Mouse (Mus musculus) urinary bladder, postnatal 36 days (tissue): ENCODE results near the gene Zcchc17.

Experiments used
- DNase-seq, 2 experiments: peaks; one replicate each; pipeline ENCODE4 v3.0.0; 2022; ENCODE audit warnings: low spot score in 2 of 2, mixed read lengths in 1 of 2

Zcchc17 gene

DNA sequence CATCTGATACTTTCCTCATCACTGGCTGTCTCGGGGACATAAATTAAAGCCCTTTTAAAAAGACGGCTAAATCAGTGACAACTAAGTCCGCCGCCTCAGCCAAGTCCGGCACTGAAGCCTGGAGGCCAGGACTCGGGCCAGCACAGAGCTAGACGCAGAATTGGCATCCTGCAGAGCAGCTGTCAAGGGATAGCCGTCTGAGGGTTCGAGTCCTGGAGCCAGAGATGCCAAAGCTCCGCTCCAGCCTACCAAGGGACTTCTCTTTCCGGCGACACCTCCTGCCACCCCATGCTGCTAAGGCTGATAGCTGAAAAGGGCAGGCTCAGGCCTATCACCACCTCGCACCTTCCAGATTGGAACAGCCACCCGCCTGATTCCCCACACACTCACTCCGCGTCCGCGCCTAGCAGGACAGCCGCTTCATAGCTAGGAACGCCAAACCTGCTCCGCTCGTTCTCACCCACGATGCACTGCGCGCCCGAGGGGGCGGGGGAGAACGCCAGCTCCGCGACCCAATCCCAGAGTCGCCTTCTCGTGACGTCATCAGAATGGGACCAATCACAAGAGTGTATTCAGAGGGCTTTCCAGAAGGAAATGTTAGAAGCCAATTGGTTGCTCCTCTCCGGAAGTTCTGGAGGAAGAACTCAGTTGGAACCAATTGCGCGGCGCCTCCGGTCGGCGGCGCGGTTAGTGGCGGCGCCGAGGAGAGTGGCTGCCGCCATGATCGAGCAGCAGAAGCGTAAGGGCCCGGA is at the start of gene Zcchc17, which contains the start of gene Snrnp40:
Gene Zcchc17 (minus strand): TSS at position 458 of the 752 bp plus-strand sequence.
Gene Snrnp40 (plus strand): TSS at position 647 of the 752 bp plus-strand sequence.
- DNase-seq = peak; percentile 98

DNA sequence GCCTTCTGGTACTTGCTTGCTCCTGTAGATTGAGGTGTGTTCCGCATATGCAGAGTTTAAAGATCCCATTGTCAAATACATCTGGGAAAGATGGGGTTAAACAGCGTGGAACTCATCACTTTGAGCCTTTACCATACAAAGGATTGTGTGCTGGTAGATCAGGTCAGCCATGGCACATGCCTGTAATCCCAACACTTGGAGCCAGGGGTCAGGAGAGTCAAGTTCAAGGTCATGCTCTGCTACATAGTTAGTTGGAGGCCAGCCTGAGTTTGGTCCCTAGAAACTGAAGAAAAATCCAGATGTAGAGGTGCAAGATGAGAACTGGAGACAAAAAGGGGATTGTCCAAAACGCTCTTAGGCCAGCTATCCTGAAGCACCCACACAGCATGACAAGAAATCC is 31.5 kb upstream of the Zcchc17 start:
- no peak for DNase-seq

DNA sequence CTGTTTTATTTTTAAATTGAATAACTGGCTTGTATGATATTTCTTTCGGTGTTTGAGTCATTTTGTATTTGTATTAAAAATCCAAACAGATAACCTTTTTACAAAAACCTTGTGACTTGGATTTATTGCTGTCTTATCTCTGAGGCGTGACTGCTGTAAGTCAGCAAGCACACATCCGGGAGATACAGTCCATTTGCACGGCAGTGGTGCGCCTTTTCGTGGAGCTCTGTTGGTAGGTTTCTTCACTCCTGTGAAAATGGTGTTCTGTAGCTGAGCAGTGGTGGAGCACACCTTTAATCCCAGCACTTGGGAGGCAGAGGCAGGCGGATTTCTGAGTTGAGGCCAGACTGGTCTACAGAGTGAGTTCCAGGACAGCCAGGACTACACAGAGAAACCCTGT is 30.2 kb upstream of the Zcchc17 start:
- no peak for DNase-seq

DNA sequence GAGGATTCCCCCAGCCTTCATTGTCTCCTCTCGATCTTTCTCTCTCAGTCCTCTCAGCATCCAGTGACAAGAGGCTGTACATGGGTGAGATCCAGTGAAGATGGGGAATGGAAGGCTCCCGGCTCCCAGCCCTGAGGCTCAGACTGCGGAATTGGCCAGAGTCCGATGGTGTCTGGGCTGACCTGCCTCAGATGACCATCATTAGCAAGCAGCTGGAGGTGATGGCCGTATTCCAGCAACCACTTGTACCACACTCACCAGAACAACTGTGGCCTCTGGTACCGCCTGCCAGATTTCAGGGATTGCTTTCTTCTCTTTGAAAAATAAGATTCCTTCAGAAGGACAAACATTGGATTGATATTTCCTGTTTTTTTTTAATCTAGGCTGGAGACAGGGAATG is 29.8 kb upstream of the Zcchc17 start:
- peak; percentile 2 to 9 for DNase-seq

DNA sequence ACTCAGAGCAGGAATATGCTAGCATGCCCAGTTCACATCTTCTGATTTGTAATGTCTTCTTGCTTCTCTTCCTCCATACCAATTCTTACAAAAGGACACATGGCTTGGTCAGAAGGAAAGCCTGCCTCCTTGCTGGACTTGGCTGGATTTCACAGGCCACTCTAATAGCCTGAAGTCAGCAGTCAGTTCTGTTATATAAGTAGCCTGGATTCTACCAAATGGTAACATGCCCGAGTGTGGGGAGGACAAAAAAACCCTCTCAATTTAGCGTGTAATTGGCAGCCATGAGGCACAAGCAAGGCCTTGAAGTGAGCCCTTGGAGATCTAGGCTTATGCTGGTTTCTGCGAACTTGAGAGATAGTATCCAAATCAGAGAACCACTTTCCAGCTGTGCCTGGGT is 27.5 kb upstream of the Zcchc17 start:
- no peak for DNase-seq

DNA sequence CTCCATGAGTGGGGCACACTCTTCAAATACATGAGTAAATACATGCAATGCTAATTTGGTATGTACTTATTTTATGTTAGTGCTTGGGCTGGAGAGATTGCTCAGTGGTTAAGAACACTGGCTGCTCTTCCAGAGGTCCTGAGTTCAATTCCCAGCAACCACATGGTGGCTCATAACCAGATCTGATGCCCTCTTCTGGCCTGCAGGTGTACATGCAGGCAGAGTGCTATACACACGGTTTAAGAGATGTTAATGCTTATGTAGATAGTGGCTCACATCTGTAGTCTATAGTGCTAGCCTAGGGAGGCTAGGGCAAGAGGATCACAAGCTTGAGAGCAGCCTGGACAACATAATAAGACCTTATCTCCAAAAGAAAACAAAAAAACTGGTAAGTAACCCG is 20.7 kb upstream of the Zcchc17 start:
- DNase-seq = no peak

DNA sequence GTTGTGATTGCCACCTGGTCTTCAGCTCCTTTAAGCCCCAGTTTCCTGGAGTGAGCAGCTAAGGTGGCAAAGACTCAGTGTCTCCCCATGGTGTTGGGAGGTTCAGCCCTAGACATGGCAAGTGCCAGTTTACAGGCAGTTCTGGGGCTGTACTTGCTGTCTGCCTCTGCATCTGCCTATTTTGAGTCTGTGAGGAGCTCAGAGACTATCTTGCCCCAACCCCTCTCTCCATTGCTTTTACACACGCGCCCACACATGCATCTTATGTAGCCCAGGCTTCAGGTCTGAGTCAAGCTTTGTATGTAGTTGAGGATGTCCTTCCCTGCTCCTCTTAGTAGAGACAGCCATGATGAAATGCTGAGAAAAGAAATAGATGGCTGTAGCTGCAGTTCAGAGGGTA is 19.4 kb upstream of the Zcchc17 start:
- no peak for DNase-seq

DNA sequence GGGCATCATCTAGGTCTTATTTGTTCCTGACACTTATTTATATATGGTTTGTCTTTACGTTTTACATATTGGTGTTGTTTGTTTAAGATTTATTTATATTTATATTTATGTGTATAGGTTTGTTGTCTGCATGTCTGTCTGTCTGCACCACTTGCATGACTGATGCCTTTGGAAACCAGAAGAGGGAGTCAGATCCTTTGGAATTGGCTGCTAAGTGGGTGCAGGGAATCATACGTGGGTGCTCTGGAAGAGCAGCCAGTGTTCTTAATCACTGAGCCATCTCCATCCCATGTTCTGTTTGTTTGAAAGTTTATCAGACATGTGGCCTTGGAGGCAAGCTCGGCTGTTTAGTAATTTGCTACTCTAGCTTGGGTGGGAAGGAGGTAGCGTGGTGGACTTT is 17.8 kb upstream of the Zcchc17 start:
- no peak for DNase-seq

DNA sequence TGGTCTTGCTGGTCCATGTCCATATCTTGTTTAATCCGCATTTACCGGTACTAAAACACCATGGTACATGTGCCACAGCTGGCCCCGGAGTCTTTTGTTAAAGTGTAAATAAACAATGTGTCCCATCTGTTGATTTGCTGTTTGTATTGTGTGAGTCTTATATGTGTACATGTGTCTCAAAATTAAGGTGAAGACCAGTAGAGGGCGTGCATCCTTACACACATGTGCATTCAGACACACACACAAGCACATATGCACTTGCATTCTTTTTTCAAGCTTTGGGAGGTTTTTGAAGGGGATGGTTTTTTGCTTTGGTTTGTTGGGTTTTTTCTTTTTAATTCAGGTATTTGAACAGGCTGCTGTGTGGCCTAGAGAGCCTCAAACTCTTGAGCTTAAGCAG is 16.9 kb upstream of the Zcchc17 start:
- DNase-seq = no peak

DNA sequence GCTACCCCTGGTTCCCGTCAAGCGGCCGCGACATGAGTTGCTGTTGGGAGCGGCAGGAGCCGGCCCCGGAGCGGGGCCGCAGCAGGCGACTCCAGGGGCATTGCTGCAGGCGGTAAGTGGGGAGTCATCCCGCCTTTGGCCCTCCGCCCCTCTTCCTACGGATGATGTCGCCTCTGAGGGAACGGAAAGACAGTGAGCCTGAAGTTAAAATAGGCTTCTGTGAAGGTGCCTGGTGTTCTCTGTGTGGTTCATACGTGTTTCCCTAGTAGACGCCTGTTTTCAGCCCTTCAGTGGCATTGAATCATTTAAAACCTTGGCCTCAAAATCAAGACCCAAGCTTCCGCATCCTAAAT is 471 bp upstream of the Zcchc17 start:
- no peak for DNase-seq

DNA sequence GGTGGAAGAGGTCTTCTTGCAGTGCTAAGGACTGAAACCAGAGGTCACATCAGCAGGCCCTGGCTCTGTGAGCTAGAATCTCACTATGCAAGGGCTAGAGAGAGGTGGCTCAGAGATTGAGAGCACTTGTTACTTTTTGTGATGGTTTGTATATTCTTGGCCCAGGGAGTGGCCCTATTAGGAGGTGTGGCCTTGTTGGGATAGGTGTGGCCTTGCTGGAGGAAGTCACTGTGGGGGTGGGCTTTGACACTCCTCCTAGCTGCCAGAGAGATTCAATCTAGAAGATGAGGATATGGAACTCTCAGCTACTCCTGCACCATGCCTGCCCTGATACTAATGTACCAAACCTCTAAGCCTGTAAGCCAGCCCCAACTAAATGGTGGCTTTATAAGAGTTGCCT is 1.8 kb downstream of the Zcchc17 start:
- no peak for DNase-seq

DNA sequence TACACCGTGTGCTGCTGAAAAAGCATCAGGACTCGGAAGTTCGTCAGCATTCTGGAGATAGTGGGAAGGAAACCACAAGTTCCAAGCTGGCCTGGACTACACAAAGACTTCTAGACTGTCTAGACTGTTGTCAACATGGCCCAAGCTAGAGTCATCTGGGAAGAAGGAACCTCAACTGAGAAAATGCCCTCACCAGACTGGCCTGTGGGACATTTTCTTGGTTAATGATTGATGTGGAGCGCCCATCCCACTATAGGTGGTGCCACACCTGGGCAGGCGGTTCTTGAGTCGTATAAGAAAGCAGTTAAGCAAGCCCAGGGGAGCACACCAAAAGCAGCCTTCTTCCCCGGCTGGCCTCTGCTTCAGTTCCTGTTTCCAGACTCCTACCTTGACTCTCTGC is 7.2 kb downstream of the Zcchc17 start:
- DNase-seq = no peak

DNA sequence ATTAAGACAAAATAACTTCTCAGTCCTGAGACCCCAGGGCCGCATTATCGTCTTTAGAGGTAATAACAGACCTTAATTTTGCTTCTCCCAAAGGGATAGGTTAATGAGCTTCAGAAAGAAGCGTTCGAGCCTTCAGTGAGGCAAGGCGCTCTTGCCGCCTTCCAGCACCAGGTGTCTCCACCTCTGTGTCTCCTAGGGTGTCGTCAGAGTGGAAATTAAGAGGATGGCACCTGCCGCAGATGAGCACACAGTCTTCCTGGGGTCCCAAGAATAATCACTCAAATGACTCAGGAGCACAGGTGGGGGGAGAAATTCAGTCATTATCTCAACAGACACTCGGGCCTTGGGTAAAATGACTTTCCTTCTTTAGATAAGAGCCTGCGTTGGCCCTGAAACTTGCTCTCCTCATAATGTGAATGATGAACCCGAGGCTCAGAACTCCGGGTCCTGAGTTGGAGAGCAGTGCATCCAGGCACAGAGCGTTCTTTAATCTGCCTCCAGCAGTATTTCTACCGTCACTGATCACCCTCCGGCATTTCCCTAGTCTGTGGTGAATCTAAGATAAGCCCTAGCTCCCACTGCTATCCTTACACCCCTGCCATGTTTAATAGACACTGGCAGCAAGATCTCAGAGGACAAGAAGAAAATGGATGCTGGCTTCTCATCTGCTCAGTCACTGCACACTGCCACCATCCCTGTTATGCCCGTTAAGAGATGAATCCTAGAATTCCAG is 8.9 kb downstream of the Zcchc17 start:
- no peak for DNase-seq

DNA sequence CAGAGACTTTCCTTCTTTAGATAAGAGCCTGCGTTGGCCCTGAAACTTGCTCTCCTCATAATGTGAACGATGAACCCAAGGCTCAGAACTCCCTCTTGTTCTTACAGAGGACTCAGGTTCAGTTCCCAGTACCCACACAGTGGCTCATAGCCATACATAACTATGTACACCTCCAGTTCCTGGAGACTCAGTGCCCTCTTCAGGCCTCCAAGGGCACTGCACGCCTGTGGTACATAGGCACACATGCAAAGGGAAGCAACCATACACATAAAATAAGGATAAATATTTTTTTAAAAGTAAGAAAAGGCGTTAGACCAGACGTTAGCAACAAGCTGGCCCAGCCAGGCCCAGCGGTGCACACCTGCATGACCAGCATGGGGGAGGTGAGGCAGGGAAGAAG is 10.1 kb downstream of the Zcchc17 start:
- DNase-seq = no peak

DNA sequence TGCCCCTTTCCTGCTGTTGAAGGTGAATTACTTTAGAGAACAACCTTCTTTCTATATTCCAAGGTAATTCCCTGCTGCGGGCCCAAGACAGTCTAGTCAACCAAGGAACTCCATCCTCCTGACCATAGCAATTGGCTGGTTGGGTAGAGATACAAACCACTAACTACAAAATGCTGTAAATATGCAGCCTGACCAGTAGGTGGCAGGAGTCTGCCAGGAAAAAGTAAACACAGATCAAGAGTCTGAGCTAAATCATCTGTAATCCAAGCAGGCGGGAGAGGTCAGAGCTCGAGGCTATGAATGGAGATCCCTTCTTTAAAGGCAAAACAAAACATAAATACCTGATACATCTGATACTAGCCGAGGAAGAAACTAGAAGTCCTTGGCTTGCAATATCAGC is 18.1 kb downstream of the Zcchc17 start:
- peak; percentile 24 to 36 for DNase-seq

DNA sequence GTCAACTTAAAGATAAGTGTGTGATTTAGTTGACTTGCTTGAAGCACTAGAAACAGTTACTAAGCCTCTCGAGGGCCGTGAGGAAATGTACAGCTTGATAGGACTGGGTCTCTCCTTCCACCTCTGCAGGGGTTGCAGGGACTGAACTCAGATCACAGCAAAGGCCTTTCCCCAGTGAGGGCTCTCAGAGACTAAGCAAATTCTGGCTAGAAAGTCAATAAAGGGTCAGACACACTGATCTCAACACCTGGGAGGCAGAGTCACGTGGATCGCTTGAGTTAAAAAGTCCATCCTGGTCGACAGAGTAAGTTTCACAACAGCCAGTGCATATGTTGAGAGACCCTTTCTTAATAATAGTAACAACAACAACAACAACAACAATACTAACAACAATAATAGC is 23.9 kb downstream of the Zcchc17 start:
- DNase-seq = no peak

DNA sequence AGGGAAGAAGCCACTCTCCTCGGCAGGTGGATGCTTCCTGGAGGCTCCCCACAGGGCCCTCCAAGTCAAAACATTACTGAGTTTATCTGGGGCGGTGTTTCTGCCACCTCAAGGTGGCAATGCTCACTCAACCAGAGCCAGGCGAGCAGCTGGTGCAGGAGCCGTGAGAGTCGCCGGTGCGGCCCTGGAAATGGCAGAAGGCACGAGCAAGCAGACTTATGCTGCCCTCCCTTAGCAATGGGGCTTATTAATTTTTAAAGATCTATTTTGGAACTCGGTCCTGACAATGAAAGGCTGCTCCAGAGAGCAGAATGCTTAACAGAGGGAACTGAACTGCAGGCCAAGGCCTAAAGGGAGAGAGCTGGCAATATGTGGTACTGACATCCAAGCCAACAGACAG is 32.4 kb downstream of the Zcchc17 start:
- DNase-seq = no peak

DNA sequence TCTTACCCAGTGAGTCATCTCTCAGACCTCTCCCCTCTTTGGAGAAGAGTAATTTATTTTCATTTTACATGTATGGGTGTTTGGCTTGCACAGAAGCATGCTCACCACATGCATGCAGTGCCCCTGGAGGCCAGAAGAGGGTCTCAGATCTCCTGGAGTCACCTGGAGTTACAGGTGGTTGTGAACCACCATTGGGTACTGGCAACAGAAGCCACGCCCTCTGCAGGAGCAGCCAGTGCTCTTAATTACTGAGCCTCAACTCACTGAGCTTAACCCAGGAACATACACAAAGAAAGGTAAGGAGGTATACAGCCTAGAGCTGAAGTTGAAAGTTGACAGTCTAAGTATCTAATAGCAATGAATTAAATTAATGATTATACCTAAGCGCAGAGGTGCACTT is 34.3 kb downstream of the Zcchc17 start:
- DNase-seq = no peak

DNA sequence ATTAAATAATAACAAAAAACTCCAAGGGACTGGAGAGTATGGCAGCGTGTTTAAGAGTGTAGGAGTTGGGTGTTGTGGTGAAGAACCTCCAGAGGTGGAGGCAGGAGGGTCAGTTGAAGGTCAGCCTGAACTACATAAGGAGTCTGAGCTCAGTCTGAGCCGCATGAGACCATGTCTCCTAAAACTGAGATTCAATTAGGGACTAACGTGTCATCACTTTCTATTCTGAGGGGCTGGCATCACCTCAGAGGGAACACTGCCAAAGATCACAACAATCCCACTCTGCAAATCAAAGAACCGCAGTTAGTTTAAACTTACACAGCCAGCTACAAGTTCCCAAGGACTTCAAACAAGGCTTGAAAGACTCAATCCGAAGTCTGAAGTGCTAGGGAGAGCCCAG is 36.1 kb downstream of the Zcchc17 start:
- DNase-seq = no peak

DNA sequence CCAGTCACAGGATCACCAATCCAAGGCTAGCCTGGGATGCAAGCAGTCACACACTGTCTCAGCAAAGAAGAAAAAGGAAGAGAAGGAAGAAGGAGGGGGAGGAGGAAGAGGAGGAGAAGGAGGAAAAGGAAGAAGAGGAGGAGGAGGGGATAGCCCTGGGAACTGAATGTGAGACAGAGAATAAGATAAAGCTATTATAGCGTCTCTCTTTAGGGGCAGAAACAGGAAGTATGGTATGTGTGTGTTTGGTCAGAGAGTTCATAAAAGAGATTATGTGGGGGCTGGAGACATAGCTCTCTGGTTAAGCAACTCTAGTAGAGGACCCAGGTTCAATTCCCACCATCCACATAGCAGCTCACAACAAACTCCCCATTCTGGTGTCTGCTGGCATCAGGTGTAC is 36.6 kb downstream of the Zcchc17 start:
- DNase-seq = no peak

DNA sequence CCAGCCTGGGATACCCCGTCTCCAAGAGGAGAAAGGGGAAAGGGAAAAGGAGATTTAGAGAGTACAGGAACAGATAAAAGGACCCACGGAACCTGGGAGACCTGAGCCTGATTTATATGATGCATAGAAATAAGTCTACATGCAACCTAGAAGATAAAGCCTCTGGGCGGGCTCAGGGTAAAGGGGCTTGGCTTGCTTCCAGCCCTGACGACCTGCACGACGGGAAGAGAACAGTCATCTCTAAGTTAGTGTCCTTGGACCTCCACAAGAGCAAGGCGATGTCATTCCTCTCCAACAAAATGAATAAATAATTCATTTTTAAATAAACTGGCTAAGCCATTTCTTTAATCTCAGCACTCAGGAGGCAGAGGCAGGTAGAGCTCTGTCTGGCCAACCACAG is 37.2 kb downstream of the Zcchc17 start:
- DNase-seq = no peak

DNA sequence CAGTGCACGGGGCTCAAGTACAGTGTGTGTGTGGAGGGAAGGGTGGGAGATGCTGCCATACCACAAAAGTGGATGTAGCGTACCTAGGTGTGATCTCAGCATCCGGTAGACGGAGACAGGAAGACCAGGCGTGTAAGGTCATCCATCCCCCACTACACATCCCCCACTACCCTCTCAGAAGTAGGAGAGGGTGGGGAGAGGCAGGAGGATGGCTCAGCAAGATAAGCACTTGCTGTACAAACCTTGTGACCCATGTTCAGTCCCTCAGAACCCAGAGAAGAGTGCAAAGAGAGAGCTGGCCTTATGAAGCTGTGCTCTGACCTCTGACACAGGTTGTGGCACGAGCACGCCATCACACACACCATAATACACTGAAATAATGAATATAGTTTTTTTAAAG is 38.1 kb downstream of the Zcchc17 start:
- DNase-seq = no peak

DNA sequence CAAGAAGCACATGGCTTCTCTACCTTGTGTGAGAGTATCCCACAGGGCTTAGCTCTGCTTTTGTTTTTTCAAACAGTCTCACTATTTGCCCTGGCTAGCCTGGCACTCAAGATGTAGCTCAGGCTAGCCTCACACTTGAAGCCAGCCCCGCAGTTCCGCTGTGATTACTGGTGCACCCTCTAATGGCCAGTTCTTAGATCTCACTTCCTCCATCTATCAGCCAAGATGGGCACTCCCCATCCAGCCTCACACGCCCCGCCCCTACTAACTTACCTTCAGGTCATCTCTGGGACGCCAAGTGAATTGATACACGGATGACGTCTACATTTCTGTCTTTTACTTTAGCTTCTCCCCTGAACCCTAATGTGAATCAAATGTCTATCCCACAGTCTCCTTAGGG is 40.2 kb downstream of the Zcchc17 start:
- no peak for DNase-seq

DNA sequence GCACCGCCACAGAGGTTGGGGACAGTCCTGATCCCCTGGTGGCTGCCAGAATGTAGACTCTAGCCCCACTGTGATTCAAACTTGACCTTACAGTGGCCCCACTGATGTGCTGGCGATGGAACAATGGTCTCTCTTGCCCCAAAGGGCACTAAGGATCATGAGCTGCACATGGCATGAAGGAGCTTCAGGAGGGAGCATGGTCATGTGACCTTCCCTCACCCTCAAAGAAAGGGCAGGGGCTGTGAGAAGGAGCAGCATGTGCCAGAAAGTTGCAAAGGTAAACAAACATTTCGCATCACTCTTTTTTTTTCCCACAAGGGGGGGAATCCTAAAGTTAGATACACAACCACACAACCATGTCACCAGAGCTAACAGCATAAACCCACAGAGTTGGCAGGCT is 41.6 kb downstream of the Zcchc17 start:
- no peak for DNase-seq
